ENCODE assay signal across 9 mouse cellular contexts in genomic region chr11:4219317-4219751, GRCm38 (mm10). TPM values are rescaled to one million over a fixed set of nuclear protein-coding genes. Genes with fewer than 3 reads are reported as not detected.
DNase-seq lines count a peak whose midpoint lies in the region; ATAC-seq and TF ChIP-seq lines count a peak whose summit lies in the region.
"Had no signal": no experiment of that assay in that cellular context is flagged by ENCODE, and none has a peak within 500 bp of the region (broad histone marks: within the 10 kb centered on the region; RNA-seq: fewer than 3 reads in every experiment).

No protein-coding gene starts in this region.

- 0 out of 2 replicates have a peak, but pooled peaks cover 3% of the 10 kb centered on the region for H3K9me3 ChIP-seq in intestine, embryonic 14.5 days (ENCODE audit: control insufficient read depth, low read length)
- H3K9me3 ChIP-seq in intestine, embryonic 16.5 days (ENCODE audit: control insufficient read depth, low read length), result no peaks in the 10 kb centered on the region
- no peaks in the 10 kb centered on the region for H3K9me3 ChIP-seq in intestine, embryonic 15.5 days

- TF ChIP-seq CTCF in embryonic fibroblast, embryonic 13.5 days (IDR thresholded peaks at IDR 0.05; ENCODE audit: borderline replicate concordance, insufficient read depth, low read length), result peak; percentile 40; the same call in 1 of the 2 replicates

- intact Hi-C loops in left cerebral cortex, postnatal 25 days (cut with DNase I), result loop anchor here (2.0 kb wide), 1 partner anchor 33 kb away; the partner anchor contains the start of gene Tbc1d10a

- H3K27me3 ChIP-seq in intestine, embryonic 14.5 days (replicated peaks; ENCODE audit: control insufficient read depth, insufficient read depth, low read length), result peaks cover 10% of the 10 kb centered on the region; the same call in 1 of the 2 replicates
- no peaks in the 10 kb centered on the region for H3K27me3 ChIP-seq in intestine, embryonic 16.5 days (replicated peaks; ENCODE audit: control insufficient read depth, insufficient read depth, low read length)
- no peaks in the 10 kb centered on the region; the same call in 1 of the 2 replicates for H3K27me3 ChIP-seq in intestine, embryonic 15.5 days (replicated peaks)

- H3K27ac ChIP-seq in intestine, embryonic 14.5 days (ENCODE audit: low read depth), result no peak overlapping the region
- no peak overlapping the region for H3K27ac ChIP-seq in intestine, embryonic 16.5 days (ENCODE audit: low read length)
- peak overlapping the region; percentile 49 for H3K27ac ChIP-seq in embryonic fibroblast, embryonic 13.5 days (ENCODE audit: insufficient read depth, low read length)
- H3K27ac ChIP-seq in intestine, embryonic 15.5 days, result no peak overlapping the region

- H3K36me3 ChIP-seq in intestine, embryonic 14.5 days (ENCODE audit: control insufficient read depth, insufficient read depth, low read length), result peaks cover 12% of the 10 kb centered on the region
- H3K36me3 ChIP-seq in intestine, embryonic 16.5 days (ENCODE audit: control insufficient read depth, insufficient read depth, low read length), result peaks cover 9% of the 10 kb centered on the region; the same call in 1 of the 2 replicates
- H3K36me3 ChIP-seq in intestine, embryonic 15.5 days, result peaks cover 8% of the 10 kb centered on the region; the same call in 1 of the 2 replicates

- H3K9ac ChIP-seq in intestine, embryonic 14.5 days (ENCODE audit: low read length), result no peak overlapping the region
- no peak overlapping the region for H3K9ac ChIP-seq in intestine, embryonic 16.5 days (ENCODE audit: low read depth, low read length)
- no peak overlapping the region for H3K9ac ChIP-seq in intestine, embryonic 15.5 days

- peaks cover 3% of the 10 kb centered on the region; the same call in 1 of the 2 replicates for H3K4me1 ChIP-seq in intestine, embryonic 14.5 days (replicated peaks; ENCODE audit: control insufficient read depth, insufficient read depth, low read length)
- peaks cover 9% of the 10 kb centered on the region; the same call in 1 of the 2 replicates for H3K4me1 ChIP-seq in intestine, embryonic 16.5 days (ENCODE audit: control insufficient read depth, insufficient read depth, low read length)
- no peaks in the 10 kb centered on the region for H3K4me1 ChIP-seq in embryonic fibroblast, embryonic 13.5 days (ENCODE audit: control insufficient read depth, insufficient read depth, low read length)
- H3K4me1 ChIP-seq in intestine, embryonic 15.5 days (replicated peaks), result peaks cover 9% of the 10 kb centered on the region

- no peak overlapping the region for H3K4me3 ChIP-seq in intestine, embryonic 14.5 days (ENCODE audit: low read depth, low read length)
- no peak overlapping the region for H3K4me3 ChIP-seq in intestine, embryonic 16.5 days (ENCODE audit: low read length)
- peak overlapping the region; percentile 51 for H3K4me3 ChIP-seq in embryonic fibroblast, embryonic 13.5 days (ENCODE audit: insufficient read depth, low read length)
- no peak overlapping the region for H3K4me3 ChIP-seq in intestine, embryonic 15.5 days (replicated peaks)

- TF ChIP-seq POLR2A in embryonic fibroblast, embryonic 13.5 days (IDR thresholded peaks at IDR 0.05; ENCODE audit: low read depth, low read length), result peak; percentile 49; the same call in 1 of the 2 replicates

- no peak overlapping the region for H3K4me2 ChIP-seq in intestine, embryonic 14.5 days (ENCODE audit: low read length)
- no peak overlapping the region for H3K4me2 ChIP-seq in intestine, embryonic 16.5 days (ENCODE audit: low read depth, low read length)
- H3K4me2 ChIP-seq in intestine, embryonic 15.5 days (replicated peaks), result peak overlapping the region; percentile 98; the same call in 1 of the 2 replicates

- WGBS in intestine, embryonic 14.5 days, result 19% methylated on average over 2 of the region's 2 CpGs
- 17% methylated on average over 2 of the region's 2 CpGs for WGBS in intestine, embryonic 16.5 days
- WGBS in intestine, embryonic 15.5 days, result 9% methylated on average over 2 of the region's 2 CpGs

- DNase-seq in intestine, embryonic 14.5 days (ENCODE audit: low spot score), result peak; percentile 74
- peak; percentile 76 for DNase-seq in adrenal gland, adult 8-10 months
- peak; percentile 72 to 91 for DNase-seq in left cerebral cortex, postnatal 25 days (ENCODE audit: low spot score in 2 of 2)
- peak; percentile 43 for DNase-seq in neural tube, embryonic 10.5 days (ENCODE audit: extremely low spot score, low spot score)

- ATAC-seq in intestine, embryonic 14.5 days (replicated peaks; ENCODE audit: low FRiP score, low TSS enrichment, low read depth), result no peak
- ATAC-seq in intestine, embryonic 16.5 days, result no peak
- ATAC-seq in intestine, embryonic 15.5 days, result no peak
- ATAC-seq in monocyte, adult 5-6 weeks (replicated peaks; ENCODE audit: insufficient number of reproducible peaks, low FRiP score, low TSS enrichment, poor library complexity, severe bottlenecking), result no peak

RNA-seq across cellular contexts. Expression of gene Castor1, which starts 1.3 kb away (rescaled TPM):
- 1.3 and 2.0 TPM in 2 replicates for polyA plus RNA-seq in intestine, embryonic 14.5 days (2014; fragmentation: Nextera tagmentation; extraction: Ambion mirVana)
- 5.9 and 7.3 TPM in 2 replicates for polyA plus RNA-seq in intestine, embryonic 16.5 days (2015; fragmentation: Nextera tagmentation; extraction: Ambion mirVana)
- 1 to 10 TPM; 3.1 to 6.1 (median 4.2) TPM for total RNA-seq in adrenal gland, adult 8-10 months (2022)
- 13.9 and 19.1 TPM in 2 replicates for polyA plus RNA-seq in embryonic fibroblast, embryonic 13.5 days (2011; ENCODE audit: insufficient read length, low read depth, missing spikeins)
- 3.1 and 4.5 TPM in 2 replicates for polyA plus RNA-seq in intestine, embryonic 15.5 days (2015; fragmentation: Nextera tagmentation; extraction: Ambion mirVana)
- total RNA-seq in left cerebral cortex, postnatal 25 days (2021), result 1 to 10 TPM; 3.9 to 6.1 TPM
- total RNA-seq in monocyte, adult 5-6 weeks (2017), result 0.64 to 8.6 TPM (median 2.4 TPM) in 3 replicates

RNA-seq across cellular contexts. Expression of gene Osm, which starts 16.9 kb away (rescaled TPM):
- polyA plus RNA-seq in intestine, embryonic 14.5 days (2014; fragmentation: Nextera tagmentation; extraction: Ambion mirVana), result not detected in 2 replicates
- polyA plus RNA-seq in intestine, embryonic 16.5 days (2015; fragmentation: Nextera tagmentation; extraction: Ambion mirVana), result 0.07 and 0.12 TPM in 2 replicates
- total RNA-seq in adrenal gland, adult 8-10 months (2022), result under 1 TPM in 2 of 4 experiments, not detected in 2; 0.24 to 0.25 TPM
- polyA plus RNA-seq in embryonic fibroblast, embryonic 13.5 days (2011; ENCODE audit: insufficient read length, low read depth, missing spikeins), result not detected in 2 replicates
- 0.20 and 0.26 TPM in 2 replicates for polyA plus RNA-seq in intestine, embryonic 15.5 days (2015; fragmentation: Nextera tagmentation; extraction: Ambion mirVana)
- under 1 TPM in 1 of 2 experiments, not detected in 1; 0.16 TPM for total RNA-seq in left cerebral cortex, postnatal 25 days (2021)
- 75.5 to 155 TPM (median 106 TPM) in 3 replicates for total RNA-seq in monocyte, adult 5-6 weeks (2017)
- polyA plus RNA-seq: stomach, embryonic 14.5 days had no signal

RNA-seq across cellular contexts. Expression of gene Tbc1d10a, which starts 32.7 kb away (rescaled TPM):
- polyA plus RNA-seq in intestine, embryonic 14.5 days (2014; fragmentation: Nextera tagmentation; extraction: Ambion mirVana), result 18.1 and 20.1 TPM in 2 replicates
- polyA plus RNA-seq in intestine, embryonic 16.5 days (2015; fragmentation: Nextera tagmentation; extraction: Ambion mirVana), result 34.0 and 37.2 TPM in 2 replicates
- 10 to 100 TPM; 18.6 to 24.7 (median 21.9) TPM for total RNA-seq in adrenal gland, adult 8-10 months (2022)
- 18.3 and 20.7 TPM in 2 replicates for polyA plus RNA-seq in embryonic fibroblast, embryonic 13.5 days (2011; ENCODE audit: insufficient read length, low read depth, missing spikeins)
- 32.3 and 32.4 TPM in 2 replicates for polyA plus RNA-seq in intestine, embryonic 15.5 days (2015; fragmentation: Nextera tagmentation; extraction: Ambion mirVana)
- total RNA-seq in left cerebral cortex, postnatal 25 days (2021), result 10 to 100 TPM; 34.5 to 35.6 TPM
- total RNA-seq in monocyte, adult 5-6 weeks (2017), result 9.5 to 17.6 TPM (median 16.9 TPM) in 3 replicates

RNA-seq across cellular contexts. Expression of gene Lif, which starts 38.0 kb away (rescaled TPM):
- polyA plus RNA-seq in intestine, embryonic 14.5 days (2014; fragmentation: Nextera tagmentation; extraction: Ambion mirVana), result 0.05 and 0.11 TPM in 2 replicates
- 0.95 and 0.98 TPM in 2 replicates for polyA plus RNA-seq in intestine, embryonic 16.5 days (2015; fragmentation: Nextera tagmentation; extraction: Ambion mirVana)
- total RNA-seq in adrenal gland, adult 8-10 months (2022), result 1 to 10 TPM in 1 of 4 experiments, under 1 TPM in 2, not detected in 1; 0.15 to 1.0 (median 0.34) TPM
- polyA plus RNA-seq in embryonic fibroblast, embryonic 13.5 days (2011; ENCODE audit: insufficient read length, low read depth, missing spikeins), result 17.0 and 20.3 TPM in 2 replicates
- polyA plus RNA-seq in intestine, embryonic 15.5 days (2015; fragmentation: Nextera tagmentation; extraction: Ambion mirVana), result 0.62 and 0.92 TPM in 2 replicates
- total RNA-seq in left cerebral cortex, postnatal 25 days (2021), result under 1 TPM; 0.23 to 0.25 TPM
- total RNA-seq in monocyte, adult 5-6 weeks (2017), result 0.29 to 1.1 TPM (median 0.32 TPM) in 3 replicates

RNA-seq across cellular contexts. Expression of gene Sf3a1, which starts 59.2 kb away (rescaled TPM):
- polyA plus RNA-seq in intestine, embryonic 14.5 days (2014; fragmentation: Nextera tagmentation; extraction: Ambion mirVana), result 59.5 and 61.3 TPM in 2 replicates
- polyA plus RNA-seq in intestine, embryonic 16.5 days (2015; fragmentation: Nextera tagmentation; extraction: Ambion mirVana), result 40.4 and 41.8 TPM in 2 replicates
- 10 to 100 TPM; 40.4 to 61.5 (median 48.4) TPM for total RNA-seq in adrenal gland, adult 8-10 months (2022)
- polyA plus RNA-seq in embryonic fibroblast, embryonic 13.5 days (2011; ENCODE audit: insufficient read length, low read depth, missing spikeins), result 42.5 and 46.8 TPM in 2 replicates
- 43.8 and 47.1 TPM in 2 replicates for polyA plus RNA-seq in intestine, embryonic 15.5 days (2015; fragmentation: Nextera tagmentation; extraction: Ambion mirVana)
- total RNA-seq in left cerebral cortex, postnatal 25 days (2021), result 10 to 100 TPM; 68.6 to 73.1 TPM
- total RNA-seq in monocyte, adult 5-6 weeks (2017), result 14.2 to 26.6 TPM (median 15.3 TPM) in 3 replicates
